Comparison of ENCODE assay signal across 15 mouse cellular contexts in genomic region chr6:85314064-85314798, GRCm38 (mm10). TPM values are rescaled to one million over a fixed set of nuclear protein-coding genes. Genes with fewer than 3 reads are reported as not detected.
DNase-seq lines count a peak whose midpoint lies in the region; ATAC-seq and TF ChIP-seq lines count a peak whose summit lies in the region.
"Had no signal": no experiment of that assay in that cellular context is flagged by ENCODE, and none has a peak within 500 bp of the region (broad histone marks: within the 10 kb centered on the region; RNA-seq: fewer than 3 reads in every experiment).

No protein-coding gene starts in this region.

- 0 out of 2 replicates have a peak, but pooled peaks have one; percentile 21 for ATAC-seq in hindbrain, embryonic 13.5 days (ENCODE audit: low FRiP score)
- ATAC-seq in lung, postnatal 0 days: no peak

- TF ChIP-seq POLR2A in myocyte (IDR thresholded peaks at IDR 0.05; ENCODE audit: insufficient read length, low read depth): no peak

- no peaks in the 10 kb centered on the region for H3K9me3 ChIP-seq in heart, embryonic 10.5 days
- H3K9me3 ChIP-seq in embryonic facial prominence, embryonic 10.5 days: no peaks in the 10 kb centered on the region
- no peaks in the 10 kb centered on the region for H3K9me3 ChIP-seq in hindbrain, embryonic 13.5 days
- H3K9me3 ChIP-seq in lung, postnatal 0 days (ENCODE audit: low read length): no peaks in the 10 kb centered on the region
- H3K9me3 ChIP-seq: heart, embryonic 13.5 days; stomach, embryonic 15.5 days had no signal

- no peaks in the 10 kb centered on the region for H3K27me3 ChIP-seq in heart, embryonic 10.5 days (ENCODE audit: insufficient read depth, poor library complexity, severe bottlenecking)
- H3K27me3 ChIP-seq in embryonic facial prominence, embryonic 10.5 days (replicated peaks; ENCODE audit: low read depth, poor library complexity, severe bottlenecking): no peaks in the 10 kb centered on the region
- no peaks in the 10 kb centered on the region for H3K27me3 ChIP-seq in hindbrain, embryonic 13.5 days
- H3K27me3 ChIP-seq in myocyte (ENCODE audit: control insufficient read depth, insufficient read depth, insufficient read length): no peaks in the 10 kb centered on the region
- H3K27me3 ChIP-seq in lung, postnatal 0 days (replicated peaks; ENCODE audit: insufficient read depth, low read length): no peaks in the 10 kb centered on the region
- H3K27me3 ChIP-seq: heart, embryonic 13.5 days; stomach, embryonic 15.5 days had no signal

- TF ChIP-seq CTCF in lung, postnatal 0 days (IDR thresholded peaks at IDR 0.05): no peak

- no peaks in the 10 kb centered on the region for H3K4me1 ChIP-seq in heart, embryonic 10.5 days
- H3K4me1 ChIP-seq in embryonic facial prominence, embryonic 10.5 days: peaks cover 11% of the 10 kb centered on the region
- peaks cover 11% of the 10 kb centered on the region for H3K4me1 ChIP-seq in hindbrain, embryonic 13.5 days (replicated peaks)
- H3K4me1 ChIP-seq in lung, postnatal 0 days (ENCODE audit: insufficient read depth, low read depth, low read length): no peaks in the 10 kb centered on the region
- H3K4me1 ChIP-seq: heart, embryonic 13.5 days; stomach, embryonic 15.5 days had no signal

- H3K4me2 ChIP-seq in hindbrain, embryonic 13.5 days: no peak overlapping the region
- peak overlapping the region; percentile 2 for H3K4me2 ChIP-seq in myocyte (ENCODE audit: low read depth)
- no peak overlapping the region for H3K4me2 ChIP-seq in lung, postnatal 0 days (replicated peaks; ENCODE audit: low read depth, low read length)
- H3K4me2 ChIP-seq: heart, embryonic 13.5 days; stomach, embryonic 15.5 days had no signal

- peak overlapping the region; percentile 16; the same call in 1 of the 2 replicates for H3K27ac ChIP-seq in heart, embryonic 10.5 days
- peak overlapping the region; percentile 74 for H3K27ac ChIP-seq in embryonic facial prominence, embryonic 10.5 days (replicated peaks)
- peak overlapping the region; percentile 78 for H3K27ac ChIP-seq in hindbrain, embryonic 13.5 days
- H3K27ac ChIP-seq in lung, postnatal 0 days (ENCODE audit: low read length): no peak overlapping the region
- H3K27ac ChIP-seq: heart, embryonic 13.5 days; liver, embryonic 14.5 days; stomach, embryonic 15.5 days had no signal

- H3K79me2 ChIP-seq in myocyte (ENCODE audit: control insufficient read depth, insufficient read depth): no peaks in the 10 kb centered on the region

- H3K36me3 ChIP-seq in heart, embryonic 10.5 days: no peaks in the 10 kb centered on the region
- H3K36me3 ChIP-seq in embryonic facial prominence, embryonic 10.5 days (replicated peaks): peaks cover 11% of the 10 kb centered on the region
- peaks cover 3% of the 10 kb centered on the region; the same call in 1 of the 2 replicates for H3K36me3 ChIP-seq in hindbrain, embryonic 13.5 days
- H3K36me3 ChIP-seq in myocyte (ENCODE audit: control insufficient read depth, insufficient read depth): no peaks in the 10 kb centered on the region
- no peaks in the 10 kb centered on the region for H3K36me3 ChIP-seq in lung, postnatal 0 days (ENCODE audit: insufficient read depth, low read length)
- H3K36me3 ChIP-seq: stomach, embryonic 15.5 days had no signal

- no peak for DNase-seq in heart, embryonic 10.5 days (ENCODE audit: low spot score)
- DNase-seq in heart, adult 18-20 months: no peak
- no peak for DNase-seq in embryonic facial prominence, embryonic 10.5 days (ENCODE audit: low spot score)
- no peak for DNase-seq in lung, postnatal 0 days (ENCODE audit: low spot score)
- no peak for DNase-seq in adrenal gland, adult 2 months
- DNase-seq in testis, postnatal 14 days (ENCODE audit: low spot score): no peak
- DNase-seq: cerebellum, postnatal 14 days; kidney, postnatal 14 days; lung, postnatal 36 days; right cerebral cortex, postnatal 25 days had no signal

- H3ac ChIP-seq in myocyte (ENCODE audit: control insufficient read depth, insufficient read length): no peak overlapping the region

- 62% methylated on average over 9 of the region's 9 CpGs for WGBS in heart, embryonic 10.5 days
- WGBS in embryonic facial prominence, embryonic 10.5 days: 45% methylated on average over 9 of the region's 9 CpGs
- 35% methylated on average over 9 of the region's 9 CpGs for WGBS in hindbrain, embryonic 13.5 days
- 56% methylated on average over 9 of the region's 9 CpGs for WGBS in lung, postnatal 0 days

- H3K9ac ChIP-seq in hindbrain, embryonic 13.5 days: peak overlapping the region; percentile 5; the same call in 1 of the 2 replicates
- H3K9ac ChIP-seq in lung, postnatal 0 days (replicated peaks; ENCODE audit: low read depth): no peak overlapping the region
- H3K9ac ChIP-seq: heart, embryonic 13.5 days; liver, embryonic 14.5 days; stomach, embryonic 15.5 days had no signal

- no peak overlapping the region for H3K4me3 ChIP-seq in heart, embryonic 10.5 days
- H3K4me3 ChIP-seq in embryonic facial prominence, embryonic 10.5 days: no peak overlapping the region
- no peak overlapping the region for H3K4me3 ChIP-seq in hindbrain, embryonic 13.5 days
- no peak overlapping the region for H3K4me3 ChIP-seq in myocyte
- no peak overlapping the region for H3K4me3 ChIP-seq in lung, postnatal 0 days (ENCODE audit: low read depth, low read length)
- H3K4me3 ChIP-seq: heart, embryonic 13.5 days; stomach, embryonic 15.5 days had no signal

- no peak for TF ChIP-seq EP300 in lung, postnatal 0 days (IDR thresholded peaks at IDR 0.05)

TF ChIP-seq in myocyte, 11 proteins besides CTCF, POLR2A, EP300 and RAD21:
- TF ChIP-seq POLR2AphosphoS2 (IDR thresholded peaks at IDR 0.05; ENCODE audit: insufficient read length, low read depth) (no peak), MYOG (IDR thresholded peaks at IDR 0.05; ENCODE audit: control insufficient read depth in 1 of 3, insufficient read depth in 1 of 3, insufficient read length in 2 of 3, low read depth in 2 of 3) (peak in 2 of 3 experiments; percentile 32 to 49)

RNA-seq across cellular contexts. Expression of gene Sfxn5, which starts 19.0 kb away (rescaled TPM):
- polyA plus RNA-seq in heart, embryonic 10.5 days (2016; fragmentation: Nextera tagmentation; extraction: Ambion mirVana): 4.5 and 5.8 TPM in 2 replicates
- total RNA-seq in heart, adult 18-20 months (2021): 1 to 10 TPM; 2.8 to 5.7 TPM
- polyA plus RNA-seq in embryonic facial prominence, embryonic 10.5 days (2016; fragmentation: Nextera tagmentation; extraction: Ambion mirVana): 8.5 and 8.6 TPM in 2 replicates
- 18.3 and 19.6 TPM in 2 replicates for polyA plus RNA-seq in hindbrain, embryonic 13.5 days (2015; fragmentation: Nextera tagmentation; extraction: Ambion mirVana)
- 2.0 TPM for polyA plus RNA-seq in myocyte (2012; fragmentation: generic; extraction: Trizol)
- 8.0 and 9.9 TPM in 2 replicates for polyA plus RNA-seq in lung, postnatal 0 days (2015; fragmentation: Nextera tagmentation; extraction: Ambion mirVana)
- total RNA-seq in adrenal gland, adult 2 months (2021): 10 to 100 TPM; 26.1 to 36.3 TPM
- polyA plus RNA-seq in adrenal gland, adult 2 months (2012; rRNA removed): 9.0 and 29.0 TPM in 2 replicates
